Mouse (Mus musculus): ENCODE results near the gene Pdap1. TPM values are rescaled to one million over a fixed set of nuclear protein-coding genes. Genes with fewer than 3 reads are reported as not detected.
A peak's percentile ranks its signal among the peaks of the same experiment; 100 is the strongest.
"Not testable (repeated sequence)": the region's sequence is repeated elsewhere in the genome, so short reads cannot be mapped to it uniquely, and the experiment has no call there.

The Pdap1 gene
- polyA plus RNA-seq, 1 experiment from 2014 or later = 60.9 TPM

GRCm38 (mm10) chr5:145130995-145131394 is 9.0 kb downstream of the Pdap1 start:
- Histone ChIP-seq H3K9me3 (ENCODE audit: control insufficient read depth, low read length) (no peaks in the 10 kb centered on the region), H3K27ac (replicated peaks in 1 of 2; ENCODE audit: control insufficient read depth in 1 of 2, insufficient read depth in 1 of 2, low read depth in 2 of 2, low read length in 2 of 2) (no peak overlapping the region), H3K36me3 (ENCODE audit: control insufficient read depth, insufficient read depth, low read length) (peaks cover 96% of the 10 kb centered on the region), H3K27me3 (ENCODE audit: control insufficient read depth, insufficient read depth, low read length) (no peaks in the 10 kb centered on the region), H3K4me1 (ENCODE audit: control insufficient read depth in 2 of 2, insufficient read depth in 2 of 2, low read length in 2 of 2) (no peaks in the 10 kb centered on the region), H3K9ac (ENCODE audit: low read length) (no peak overlapping the region), H3K4me2 (ENCODE audit: low read length) (no peak overlapping the region), H3K4me3 (ENCODE audit: control insufficient read depth in 1 of 2, insufficient read depth in 1 of 2, low read depth in 1 of 2, low read length in 2 of 2) (no peak overlapping the region)
- no peak for ATAC-seq (ENCODE audit: insufficient number of reproducible peaks, insufficient read depth, low FRiP score, low read depth)
- WGBS = 82% methylated on average over 3 of the region's 3 CpGs

- Histone ChIP-seq H3K27ac (replicated peaks in 1 of 2; ENCODE audit: control insufficient read depth in 1 of 2, insufficient read depth in 1 of 2, low read depth in 2 of 2, low read length in 2 of 2) (no peak overlapping the region), H3K4me3 (ENCODE audit: control insufficient read depth in 1 of 2, insufficient read depth in 1 of 2, low read depth in 1 of 2, low read length in 2 of 2) (no peak overlapping the region), H3K9ac (ENCODE audit: low read length) (no peak overlapping the region), H3K4me1 (ENCODE audit: control insufficient read depth in 2 of 2, insufficient read depth in 2 of 2, low read length in 2 of 2) (no peaks in the 10 kb centered on the region), H3K36me3 (ENCODE audit: control insufficient read depth, insufficient read depth, low read length) (peaks cover 96% of the 10 kb centered on the region), H3K27me3 (ENCODE audit: control insufficient read depth, insufficient read depth, low read length) (no peaks in the 10 kb centered on the region), H3K4me2 (ENCODE audit: low read length) (no peak overlapping the region), H3K9me3 (ENCODE audit: control insufficient read depth, low read length) (no peaks in the 10 kb centered on the region)
- no peak for ATAC-seq (ENCODE audit: insufficient number of reproducible peaks, insufficient read depth, low FRiP score, low read depth)
- 72% methylated on average over 11 of the region's 11 CpGs for WGBS
These were observed 9.8 kb downstream of the Pdap1 start for GRCm38 (mm10) chr5:145130191-145130590.

- not testable (repeated sequence) for H3K4me2 ChIP-seq (ENCODE audit: low read length); H3K9me3 ChIP-seq (ENCODE audit: control insufficient read depth, low read length); H3K9ac ChIP-seq (ENCODE audit: low read length); H3K27me3 ChIP-seq (ENCODE audit: control insufficient read depth, insufficient read depth, low read length); H3K4me1 ChIP-seq (ENCODE audit: control insufficient read depth in 2 of 2, insufficient read depth in 2 of 2, low read length in 2 of 2); H3K27ac ChIP-seq (replicated peaks in 1 of 2; ENCODE audit: control insufficient read depth in 1 of 2, insufficient read depth in 1 of 2, low read depth in 2 of 2, low read length in 2 of 2); H3K4me3 ChIP-seq (ENCODE audit: control insufficient read depth in 1 of 2, insufficient read depth in 1 of 2, low read depth in 1 of 2, low read length in 2 of 2); ATAC-seq (ENCODE audit: insufficient number of reproducible peaks, insufficient read depth, low FRiP score, low read depth)
- WGBS = 82% methylated on average over 6 of the region's 6 CpGs
- H3K36me3 ChIP-seq (ENCODE audit: control insufficient read depth, insufficient read depth, low read length) = peaks cover 96% of the 10 kb centered on the region
These were observed 10.3 kb downstream of the Pdap1 start for GRCm38 (mm10) chr5:145129773-145130172.

- ATAC-seq (ENCODE audit: insufficient number of reproducible peaks, insufficient read depth, low FRiP score, low read depth) = no peak
- Histone ChIP-seq H3K27me3 (ENCODE audit: control insufficient read depth, insufficient read depth, low read length) (no peaks in the 10 kb centered on the region), H3K4me2 (ENCODE audit: low read length) (no peak overlapping the region), H3K9me3 (ENCODE audit: control insufficient read depth, low read length) (no peaks in the 10 kb centered on the region), H3K36me3 (ENCODE audit: control insufficient read depth, insufficient read depth, low read length) (peaks cover 96% of the 10 kb centered on the region), H3K4me3 (ENCODE audit: control insufficient read depth in 1 of 2, insufficient read depth in 1 of 2, low read depth in 1 of 2, low read length in 2 of 2) (no peak overlapping the region), H3K27ac (replicated peaks in 1 of 2; ENCODE audit: control insufficient read depth in 1 of 2, insufficient read depth in 1 of 2, low read depth in 2 of 2, low read length in 2 of 2) (0 out of 4 replicates have a peak overlapping the region, but pooled peaks of 1 of the 2 experiments have one; percentile 11), H3K9ac (ENCODE audit: low read length) (no peak overlapping the region), H3K4me1 (ENCODE audit: control insufficient read depth in 2 of 2, insufficient read depth in 2 of 2, low read length in 2 of 2) (no peaks in the 10 kb centered on the region)
- 83% methylated on average over 4 of the region's 4 CpGs for WGBS
These were observed 10.9 kb downstream of the Pdap1 start for GRCm38 (mm10) chr5:145129124-145129523.

DNA sequence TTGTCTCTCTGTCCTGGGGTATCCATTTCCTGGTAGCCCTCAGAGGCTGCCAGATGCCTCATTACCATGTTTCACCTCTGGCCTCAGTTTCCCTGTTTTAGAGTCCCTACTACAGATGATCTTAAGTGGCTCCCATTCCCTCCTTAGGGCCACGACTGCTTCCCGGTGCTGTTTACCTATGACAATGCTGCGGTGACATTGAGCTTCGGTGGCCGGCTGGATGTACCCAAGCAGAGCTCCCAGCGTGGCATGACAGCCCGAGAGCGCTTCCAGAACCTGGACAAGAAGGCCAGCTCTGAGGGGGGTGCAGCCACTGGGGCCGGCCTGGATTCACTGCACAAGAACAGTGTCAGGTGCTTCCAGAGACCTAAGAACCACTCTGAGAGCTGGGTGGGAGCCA is 13.5 kb downstream of the Pdap1 start:
- Histone ChIP-seq H3K4me2 (ENCODE audit: low read length) (no peak overlapping the region), H3K36me3 (ENCODE audit: control insufficient read depth, insufficient read depth, low read length) (peaks cover 96% of the 10 kb centered on the region), H3K9me3 (ENCODE audit: control insufficient read depth, low read length) (no peaks in the 10 kb centered on the region), H3K27ac (replicated peaks in 1 of 2; ENCODE audit: control insufficient read depth in 1 of 2, insufficient read depth in 1 of 2, low read depth in 2 of 2, low read length in 2 of 2) (no peak overlapping the region), H3K27me3 (ENCODE audit: control insufficient read depth, insufficient read depth, low read length) (no peaks in the 10 kb centered on the region), H3K9ac (ENCODE audit: low read length) (no peak overlapping the region), H3K4me3 (ENCODE audit: control insufficient read depth in 1 of 2, insufficient read depth in 1 of 2, low read depth in 1 of 2, low read length in 2 of 2) (no peak overlapping the region), H3K4me1 (ENCODE audit: control insufficient read depth in 2 of 2, insufficient read depth in 2 of 2, low read length in 2 of 2) (0 out of 4 replicates have a peak, but pooled peaks cover 0 to under 1% of the 10 kb centered on the region in 2 experiments)
- WGBS = 94% methylated on average over 9 of the region's 9 CpGs
- ATAC-seq (ENCODE audit: insufficient number of reproducible peaks, insufficient read depth, low FRiP score, low read depth) = no peak

- H3K4me1 ChIP-seq (ENCODE audit: control insufficient read depth in 2 of 2, insufficient read depth in 2 of 2, low read length in 2 of 2) = peaks cover 6 to 16% of the 10 kb centered on the region in 2 experiments; a peak in 3 of 4 replicates
- no peaks in the 10 kb centered on the region for H3K27me3 ChIP-seq (ENCODE audit: control insufficient read depth, insufficient read depth, low read length)
- no peak for ATAC-seq (ENCODE audit: insufficient number of reproducible peaks, insufficient read depth, low FRiP score, low read depth)
- H3K9ac ChIP-seq (ENCODE audit: low read length) = no peak overlapping the region
- peaks cover 69% of the 10 kb centered on the region for H3K36me3 ChIP-seq (ENCODE audit: control insufficient read depth, insufficient read depth, low read length)
- no peak overlapping the region for H3K4me3 ChIP-seq (ENCODE audit: control insufficient read depth in 1 of 2, insufficient read depth in 1 of 2, low read depth in 1 of 2, low read length in 2 of 2)
- no peak overlapping the region for H3K27ac ChIP-seq (replicated peaks in 1 of 2; ENCODE audit: control insufficient read depth in 1 of 2, insufficient read depth in 1 of 2, low read depth in 2 of 2, low read length in 2 of 2)
- no peak overlapping the region for H3K4me2 ChIP-seq (ENCODE audit: low read length)
- no peaks in the 10 kb centered on the region for H3K9me3 ChIP-seq (ENCODE audit: control insufficient read depth, low read length)
- WGBS = 92% methylated on average over 19 of the region's 19 CpGs
These were observed 16.6 kb downstream of the Pdap1 start for GRCm38 (mm10) chr5:145123396-145123795.

GRCm38 (mm10) chr5:145120921-145121320 is 19.1 kb downstream of the Pdap1 start:
- 0 out of 4 replicates have a peak overlapping the region, but pooled peaks of 1 of the 2 experiments have one; percentile 4 for H3K27ac ChIP-seq (replicated peaks in 1 of 2; ENCODE audit: control insufficient read depth in 1 of 2, insufficient read depth in 1 of 2, low read depth in 2 of 2, low read length in 2 of 2)
- no peak overlapping the region for H3K9ac ChIP-seq (ENCODE audit: low read length)
- H3K9me3 ChIP-seq (ENCODE audit: control insufficient read depth, low read length) = no peaks in the 10 kb centered on the region
- WGBS = 58% methylated on average over 7 of the region's 7 CpGs
- no peak overlapping the region for H3K4me3 ChIP-seq (ENCODE audit: control insufficient read depth in 1 of 2, insufficient read depth in 1 of 2, low read depth in 1 of 2, low read length in 2 of 2)
- H3K4me2 ChIP-seq (ENCODE audit: low read length) = no peak overlapping the region
- no peaks in the 10 kb centered on the region for H3K27me3 ChIP-seq (ENCODE audit: control insufficient read depth, insufficient read depth, low read length)
- peaks cover 47% of the 10 kb centered on the region for H3K36me3 ChIP-seq (ENCODE audit: control insufficient read depth, insufficient read depth, low read length)
- H3K4me1 ChIP-seq (ENCODE audit: control insufficient read depth in 2 of 2, insufficient read depth in 2 of 2, low read length in 2 of 2) = peaks cover 10 to 24% of the 10 kb centered on the region in 2 experiments; a peak in 3 of 4 replicates
- ATAC-seq (ENCODE audit: insufficient number of reproducible peaks, insufficient read depth, low FRiP score, low read depth) = no peak

- Histone ChIP-seq H3K9me3 (ENCODE audit: control insufficient read depth, low read length) (no peaks in the 10 kb centered on the region), H3K27me3 (ENCODE audit: control insufficient read depth, insufficient read depth, low read length) (no peaks in the 10 kb centered on the region), H3K27ac (replicated peaks in 1 of 2; ENCODE audit: control insufficient read depth in 1 of 2, insufficient read depth in 1 of 2, low read depth in 2 of 2, low read length in 2 of 2) (no peak overlapping the region), H3K9ac (ENCODE audit: low read length) (no peak overlapping the region), H3K4me3 (ENCODE audit: control insufficient read depth in 1 of 2, insufficient read depth in 1 of 2, low read depth in 1 of 2, low read length in 2 of 2) (no peak overlapping the region), H3K4me1 (ENCODE audit: control insufficient read depth in 2 of 2, insufficient read depth in 2 of 2, low read length in 2 of 2) (peaks cover 11 to 30% of the 10 kb centered on the region in 2 experiments; a peak in 3 of 4 replicates), H3K36me3 (ENCODE audit: control insufficient read depth, insufficient read depth, low read length) (peaks cover 31% of the 10 kb centered on the region), H3K4me2 (ENCODE audit: low read length) (no peak overlapping the region)
- ATAC-seq (ENCODE audit: insufficient number of reproducible peaks, insufficient read depth, low FRiP score, low read depth) = no peak
- whole genome bisulfite sequencing = 91% methylated on average over 2 of the region's 2 CpGs
These were observed 20.7 kb downstream of the Pdap1 start for GRCm38 (mm10) chr5:145119385-145119784.

All from heart, embryonic 14.5 days (tissue).